Mouse (Mus musculus): ENCODE measurements at regions not wholly inside any gene's neighbourhood (a gene's known extent, or its start where the extent isn't known, plus 50 kb on each side); places are given as distances from the start of the nearest gene placed in this dataset.

DNA sequence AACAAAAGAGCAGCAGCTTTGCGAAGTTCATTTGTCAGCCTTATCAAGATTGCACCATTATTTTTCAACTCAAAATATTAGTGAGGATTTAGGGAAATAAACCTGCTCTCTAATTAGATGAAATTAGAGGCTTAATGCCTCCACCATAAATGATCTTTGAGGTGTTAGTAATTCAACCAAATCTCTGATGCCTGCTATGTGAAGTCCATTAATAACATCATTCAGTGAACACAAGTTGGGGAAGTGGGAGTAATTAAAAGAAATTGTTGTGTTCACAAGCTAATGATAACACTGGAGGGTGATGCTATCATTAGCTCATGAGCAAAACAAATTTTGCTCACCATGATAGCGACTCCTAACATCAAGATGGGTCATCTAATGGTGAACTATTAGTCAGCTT is 246.0 kb downstream of the Ttc6 start:
- no peak for DNase-seq (ENCODE audit: low read depth, low spot score)

DNA sequence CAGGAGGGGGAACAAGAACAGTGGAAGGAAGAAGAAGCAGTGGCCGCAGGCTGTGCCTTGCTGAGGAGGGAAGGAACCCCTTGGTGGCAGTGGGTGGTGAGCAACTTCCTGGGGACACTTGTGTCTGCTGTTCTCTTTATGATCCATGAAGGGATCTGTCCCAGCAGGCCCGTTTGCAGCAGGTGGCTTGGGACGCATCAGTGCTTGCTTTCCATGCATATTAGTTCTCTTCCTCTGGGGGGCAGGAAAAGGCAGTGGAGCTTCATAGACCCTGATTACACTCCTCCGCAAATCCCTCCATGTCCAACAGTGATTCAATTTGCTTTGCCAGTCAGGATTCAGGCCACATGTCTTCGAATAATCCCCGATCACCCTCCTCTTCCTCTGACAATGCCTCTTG is 259.9 kb downstream of the Ttc6 start:
- no peak for DNase-seq (ENCODE audit: low read depth, low spot score)

DNA sequence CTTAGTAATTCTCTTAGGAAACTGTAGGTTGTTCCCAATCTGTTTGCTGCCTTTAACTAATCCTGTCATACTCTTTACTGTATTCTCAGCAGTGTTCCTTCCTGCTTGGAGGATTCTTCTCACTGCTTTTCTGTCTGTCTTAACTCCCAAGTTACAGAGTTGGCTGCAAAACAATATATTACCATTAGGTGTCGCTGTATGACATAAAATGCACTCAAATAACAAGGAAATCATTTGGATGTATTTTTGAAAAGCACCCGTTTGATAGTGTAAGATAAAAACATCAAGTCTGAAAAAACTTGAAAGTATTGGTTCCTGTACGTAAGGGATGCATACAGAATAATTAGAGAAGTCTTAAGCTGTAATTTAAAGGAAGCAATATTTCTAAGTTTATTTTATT is 261.8 kb downstream of the Ttc6 start:
- DNase-seq (ENCODE audit: low read depth, low spot score), result peak; percentile 75

DNA sequence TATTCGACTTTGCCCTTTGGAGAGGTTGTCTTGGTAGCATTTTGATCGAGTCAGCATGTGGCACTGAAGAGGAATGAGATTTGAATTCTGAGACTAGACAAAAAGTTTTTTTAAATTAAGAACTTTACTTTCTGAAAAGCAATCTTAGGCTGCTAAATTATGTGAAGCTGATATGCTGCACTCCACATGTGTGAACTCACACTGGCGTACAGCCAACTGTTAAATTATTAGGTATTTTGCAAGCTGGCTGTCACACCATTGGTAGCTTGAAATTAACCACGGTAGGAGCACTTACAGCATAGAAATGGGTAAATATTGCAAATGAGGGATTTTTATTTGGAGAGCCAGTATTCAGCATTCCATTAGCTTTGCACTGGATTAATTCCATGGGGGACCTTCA is 278.9 kb downstream of the Ttc6 start:
- DNase-seq (ENCODE audit: low read depth, low spot score), result no peak

DNA sequence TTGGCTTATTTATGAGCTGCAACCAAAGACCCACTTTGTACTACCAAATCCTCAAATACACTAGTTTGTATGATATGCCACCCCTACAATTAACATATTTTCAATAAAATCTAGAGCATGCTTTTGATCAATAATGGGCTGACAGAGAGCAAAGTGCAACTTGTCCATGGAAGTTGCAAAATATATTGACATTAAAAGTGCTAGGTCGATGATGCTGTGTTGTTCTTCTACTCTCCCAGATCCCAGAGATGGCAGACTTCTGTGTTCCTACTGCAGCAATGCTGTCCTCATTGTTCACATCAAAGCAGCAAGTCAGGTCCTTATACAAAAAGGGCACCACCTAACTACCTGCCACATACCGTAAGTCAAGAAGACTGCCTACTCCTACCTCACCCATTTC is 307.1 kb downstream of the Ttc6 start:
- no peak for DNase-seq (ENCODE audit: low read depth, low spot score)

DNA sequence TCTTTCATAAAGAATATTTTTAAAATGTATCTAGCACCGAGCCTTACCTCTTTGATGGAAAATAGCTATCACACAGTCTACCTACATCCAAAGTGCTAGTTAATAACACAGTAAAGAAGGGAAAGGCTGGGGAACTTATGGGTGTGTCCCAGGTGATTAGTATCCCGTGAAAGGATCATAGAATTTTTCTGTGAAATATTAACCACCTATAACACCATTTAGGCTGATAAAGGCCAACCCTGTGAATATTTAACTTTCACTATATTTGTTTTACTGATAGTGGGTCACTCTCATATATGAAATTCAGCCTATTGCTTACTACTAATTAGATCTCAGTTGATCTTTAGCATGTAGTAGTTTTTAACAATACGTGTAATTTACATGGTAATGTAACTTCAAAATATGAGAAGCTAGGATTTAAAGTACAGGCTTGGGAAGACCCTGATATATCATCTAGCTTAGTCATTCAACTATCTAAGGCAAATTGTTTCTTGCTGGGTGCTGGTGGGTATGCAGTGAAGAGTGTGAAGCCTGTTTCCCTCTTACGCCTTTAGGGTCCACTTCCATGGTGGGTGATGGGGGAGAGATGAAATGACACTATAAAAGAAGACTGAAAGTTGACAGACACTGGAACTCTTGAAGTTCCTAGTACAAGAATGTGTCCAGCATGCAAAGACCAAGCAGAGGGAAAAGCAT is 320.6 kb upstream of the Sstr1 start:
- no peak for DNase-seq (ENCODE audit: low read depth, low spot score)

DNA sequence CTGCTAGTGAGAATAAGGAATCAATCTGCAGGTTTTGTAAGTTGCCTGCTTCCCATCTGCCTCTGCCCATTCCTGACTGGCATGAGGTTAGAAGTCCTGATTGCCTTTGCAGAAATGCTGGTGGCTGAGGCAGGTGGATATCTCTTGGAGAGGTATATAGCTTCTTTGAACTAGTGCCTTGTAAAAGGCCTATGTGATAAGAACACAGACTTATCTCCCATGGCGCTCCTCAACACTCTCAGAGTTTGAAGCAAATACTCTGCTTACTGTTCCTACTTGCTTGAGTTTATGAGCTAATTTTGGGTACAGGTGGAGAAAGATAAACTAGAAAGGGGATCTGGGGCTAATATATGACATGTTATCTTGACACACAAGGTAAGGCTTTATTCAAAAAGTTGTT is 320.0 kb upstream of the Sstr1 start:
- no peak for DNase-seq (ENCODE audit: low read depth, low spot score)

DNA sequence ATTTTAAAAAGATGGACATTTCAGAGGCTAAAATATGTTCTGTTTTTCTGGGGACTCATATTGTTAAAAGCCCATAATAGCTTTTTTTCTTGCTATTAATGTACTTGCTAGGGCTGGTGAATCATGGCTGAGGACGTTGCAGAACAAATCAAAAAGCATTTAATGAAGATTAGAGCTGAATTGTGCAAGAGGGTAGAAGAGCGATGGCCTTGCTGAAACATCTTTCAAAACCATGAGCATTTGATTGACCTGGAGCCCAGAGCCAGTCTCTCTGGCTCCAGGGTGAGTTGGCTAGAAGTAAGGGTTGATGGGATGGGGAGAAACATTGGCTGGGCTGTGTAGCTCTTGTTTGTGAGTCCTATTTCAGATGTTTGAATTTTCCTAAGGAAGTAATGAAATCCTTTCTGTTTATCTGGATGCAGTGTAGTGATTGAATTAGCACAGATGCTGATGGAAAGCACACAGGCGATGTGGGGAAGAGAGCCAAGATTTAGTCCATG is 313.8 kb upstream of the Sstr1 start:
- no peak for DNase-seq (ENCODE audit: low read depth, low spot score)

DNA sequence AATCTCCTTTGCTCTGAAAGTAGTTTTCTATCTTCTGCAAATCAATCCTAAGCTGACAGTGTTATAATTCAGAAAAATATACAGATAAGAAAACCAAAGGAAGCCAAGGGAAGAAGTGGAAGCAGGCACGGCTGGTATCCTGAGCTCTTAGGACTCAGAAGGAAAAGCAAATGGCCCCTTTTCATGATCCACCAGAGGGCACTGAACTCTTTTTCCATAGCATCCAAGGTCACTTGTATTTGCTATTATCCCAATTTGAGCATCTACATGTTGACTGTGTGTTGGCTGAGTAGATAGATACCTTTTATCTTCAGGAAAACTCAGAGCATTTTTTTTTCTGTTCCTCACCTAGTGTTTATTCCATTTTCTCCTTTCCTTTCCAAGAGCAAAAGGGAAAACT is 306.9 kb upstream of the Sstr1 start:
- no peak for DNase-seq (ENCODE audit: low read depth, low spot score)

DNA sequence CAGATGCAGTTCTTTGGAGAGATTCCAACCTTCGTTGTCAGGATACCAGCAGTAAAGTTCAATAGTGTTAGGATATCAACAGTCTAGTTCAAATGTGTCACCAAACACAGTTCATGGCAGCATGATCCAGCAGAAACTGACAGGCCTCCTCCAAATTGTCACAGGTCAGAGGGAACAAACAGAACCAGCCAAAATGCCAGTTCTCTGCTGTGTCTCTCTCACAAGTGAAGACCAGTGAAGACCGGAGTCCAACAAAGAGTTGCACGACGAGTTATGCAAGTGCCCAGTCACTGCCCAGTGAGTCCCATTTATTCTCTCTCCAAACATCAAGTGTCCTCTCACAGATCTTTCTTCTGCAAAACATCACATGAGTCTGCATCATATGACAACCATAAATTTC is 293.4 kb upstream of the Sstr1 start:
- no peak for DNase-seq (ENCODE audit: low read depth, low spot score)

DNA sequence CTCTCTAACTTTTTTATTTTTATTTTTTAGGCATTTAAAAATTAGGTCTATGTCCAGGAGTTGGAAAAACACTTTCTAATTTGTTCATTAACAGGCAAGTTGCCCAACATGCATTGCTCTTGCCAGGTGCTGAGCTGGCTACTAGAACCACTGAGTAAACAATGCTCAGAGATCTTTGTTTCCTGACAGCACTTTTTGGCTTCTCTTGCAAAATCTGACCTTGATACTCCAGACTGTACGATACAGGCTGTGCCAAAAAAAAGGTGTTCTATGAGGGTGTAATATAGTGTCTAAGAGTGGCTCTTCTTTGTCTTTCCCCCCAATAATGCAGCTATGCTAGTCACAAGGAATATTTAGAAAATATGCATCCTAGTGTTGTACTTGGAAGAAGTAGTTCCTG is 289.5 kb upstream of the Sstr1 start:
- DNase-seq (ENCODE audit: low read depth, low spot score), result no peak

DNA sequence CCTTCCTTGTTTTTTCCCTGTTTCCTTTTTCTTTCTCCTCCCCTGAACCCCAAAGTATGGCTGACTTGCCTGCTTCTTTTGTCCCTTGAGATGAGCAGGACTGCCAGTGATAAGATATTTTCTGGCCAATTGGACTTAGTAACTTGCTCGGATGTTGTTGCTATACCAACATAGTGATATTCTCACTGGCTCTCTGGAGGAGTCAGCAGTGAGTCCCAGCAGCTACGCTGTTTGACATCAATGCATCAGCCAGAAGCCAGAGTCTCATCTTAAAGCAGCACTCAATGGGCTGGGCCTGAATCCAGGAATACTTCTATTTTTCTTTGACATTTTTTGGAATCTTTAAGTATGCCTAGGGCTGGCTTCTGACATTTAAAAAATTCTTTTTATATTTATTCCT is 287.1 kb upstream of the Sstr1 start:
- DNase-seq (ENCODE audit: low read depth, low spot score), result no peak

DNA sequence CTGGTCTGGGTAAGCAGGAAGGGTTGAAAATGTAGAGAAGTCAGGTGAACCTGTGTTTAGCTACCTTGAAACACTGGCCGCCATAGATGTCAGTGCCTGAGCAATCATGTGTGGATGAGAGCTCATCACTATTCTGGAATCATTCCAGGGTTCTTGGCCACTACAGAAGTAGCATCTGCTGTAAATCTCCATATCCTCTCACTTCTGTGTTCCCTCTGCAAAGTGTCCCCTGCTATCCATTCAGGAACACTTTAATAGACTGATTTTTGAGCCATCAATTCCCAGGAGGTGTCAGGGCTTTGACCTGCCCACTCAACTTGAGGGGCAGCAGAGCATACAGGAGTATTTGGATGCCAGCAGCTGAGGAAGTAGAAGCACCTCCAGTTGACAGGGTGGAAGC is 284.7 kb upstream of the Sstr1 start:
- no peak for DNase-seq (ENCODE audit: low read depth, low spot score)

DNA sequence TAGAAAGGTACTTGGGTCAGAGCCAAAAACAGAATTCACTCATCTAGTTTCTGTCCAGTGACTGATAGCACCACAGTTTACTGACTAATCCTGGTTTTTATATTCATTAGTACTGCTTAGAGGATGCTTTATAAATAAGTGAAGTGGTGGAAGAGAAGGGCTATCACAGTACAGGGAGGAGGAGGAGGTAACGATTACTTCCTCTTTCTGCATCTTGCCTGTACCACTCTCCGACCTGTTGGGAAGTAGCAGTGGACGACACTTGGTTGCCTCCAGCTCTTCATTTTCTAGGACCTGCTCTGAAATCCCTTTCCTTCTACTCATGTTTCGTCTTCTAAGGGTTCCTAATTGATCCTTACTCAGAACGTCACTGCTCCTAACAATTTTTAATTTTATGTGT is 283.5 kb upstream of the Sstr1 start:
- DNase-seq (ENCODE audit: low read depth, low spot score), result no peak

DNA sequence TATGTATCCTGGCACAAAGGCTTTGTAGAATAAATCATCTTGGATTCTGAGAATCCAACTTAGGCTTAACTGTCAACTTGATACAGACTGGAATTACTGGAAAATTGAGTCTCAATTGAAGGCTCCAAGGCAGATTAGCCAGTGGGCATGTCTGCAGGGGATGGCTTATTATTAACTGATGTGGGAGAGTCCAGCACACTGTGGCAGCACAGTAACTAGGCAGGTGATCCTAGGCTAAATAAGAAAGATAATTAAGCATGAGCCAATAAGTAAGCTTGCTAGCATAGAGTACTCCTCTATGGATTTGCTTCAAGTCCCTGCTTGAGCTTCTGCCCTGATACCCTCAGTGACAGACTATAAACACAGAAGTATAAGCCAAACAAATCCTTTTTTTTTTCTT is 279.7 kb upstream of the Sstr1 start:
- DNase-seq (ENCODE audit: low read depth, low spot score), result no peak

DNA sequence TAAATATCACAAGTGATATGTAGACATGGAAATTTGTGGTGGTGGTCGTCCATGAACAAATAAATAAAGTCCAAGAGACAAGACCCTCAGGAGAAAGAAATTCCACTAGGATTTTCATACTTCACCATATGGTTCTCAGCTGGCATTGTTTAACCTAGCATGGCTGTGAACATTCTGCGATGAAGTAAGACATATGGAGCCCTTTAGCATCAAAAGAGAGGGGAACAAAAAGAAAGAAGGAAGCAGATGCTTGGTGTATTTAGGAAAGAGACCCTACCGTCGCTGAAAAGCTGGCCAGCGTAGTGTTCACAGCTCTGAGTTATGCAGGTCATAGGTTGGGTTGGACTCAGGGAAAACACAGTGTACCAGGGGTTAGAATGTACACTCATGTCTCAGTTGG is 261.7 kb upstream of the Sstr1 start:
- no peak for DNase-seq (ENCODE audit: low read depth, low spot score)

DNA sequence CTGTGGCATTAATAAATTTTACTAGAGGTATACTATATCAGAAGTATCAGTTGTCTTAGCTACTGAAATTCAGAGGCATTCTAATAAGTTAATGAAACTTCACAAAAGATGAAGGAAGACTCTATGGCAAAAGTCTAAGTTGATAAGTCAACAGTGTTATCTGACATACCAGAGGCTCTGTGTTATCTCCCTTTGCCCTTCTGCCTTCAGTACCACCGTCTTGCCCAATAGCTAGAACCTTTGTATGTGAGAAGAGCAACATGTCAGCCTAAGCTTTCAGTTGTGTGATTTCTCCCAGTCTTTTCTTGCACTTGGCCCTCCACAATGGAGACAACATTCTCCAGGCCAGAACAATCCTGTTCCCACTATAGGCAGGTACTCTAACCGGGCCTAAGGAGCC is 253.0 kb upstream of the Sstr1 start:
- DNase-seq (ENCODE audit: low read depth, low spot score), result no peak

DNA sequence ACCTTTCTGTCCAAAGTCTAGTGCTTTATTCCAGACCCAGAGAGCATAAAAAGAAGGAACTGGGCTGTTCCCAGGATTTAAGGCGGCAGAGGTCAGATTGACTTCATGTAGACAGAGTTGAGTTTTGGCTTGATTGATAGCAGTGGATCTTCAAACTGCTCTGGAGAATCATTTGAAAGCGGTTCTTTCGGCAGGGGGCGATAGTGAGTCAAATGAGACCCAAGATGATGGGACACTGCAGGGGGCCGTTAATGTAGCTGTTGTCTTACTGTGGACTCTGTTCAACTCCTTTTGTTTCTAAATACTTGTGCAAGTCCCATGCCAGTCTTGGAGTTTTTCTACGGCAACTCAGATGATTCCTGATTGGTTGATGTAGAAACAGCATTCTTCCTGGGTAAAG is 251.4 kb upstream of the Sstr1 start:
- no peak for DNase-seq (ENCODE audit: low read depth, low spot score)

DNA sequence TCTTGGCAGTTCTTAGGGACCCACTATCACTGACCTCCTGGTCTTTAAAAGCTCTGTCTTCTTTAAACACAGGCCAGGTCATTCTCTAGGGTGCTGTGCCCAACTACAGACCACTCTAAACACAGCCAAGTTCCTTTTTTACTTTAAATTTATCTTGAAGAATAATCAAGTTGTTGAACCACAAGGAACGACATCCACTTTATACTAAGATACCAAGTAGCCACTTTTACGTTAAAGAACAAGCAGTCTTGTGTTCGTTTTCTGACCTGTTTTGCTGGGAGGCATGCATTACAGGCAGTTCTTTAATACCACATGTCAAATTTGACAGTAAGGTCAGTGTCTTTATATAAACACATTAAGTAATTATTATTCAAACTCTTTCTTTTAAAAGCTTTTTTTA is 242.4 kb upstream of the Sstr1 start:
- no peak for DNase-seq (ENCODE audit: low read depth, low spot score)

DNA sequence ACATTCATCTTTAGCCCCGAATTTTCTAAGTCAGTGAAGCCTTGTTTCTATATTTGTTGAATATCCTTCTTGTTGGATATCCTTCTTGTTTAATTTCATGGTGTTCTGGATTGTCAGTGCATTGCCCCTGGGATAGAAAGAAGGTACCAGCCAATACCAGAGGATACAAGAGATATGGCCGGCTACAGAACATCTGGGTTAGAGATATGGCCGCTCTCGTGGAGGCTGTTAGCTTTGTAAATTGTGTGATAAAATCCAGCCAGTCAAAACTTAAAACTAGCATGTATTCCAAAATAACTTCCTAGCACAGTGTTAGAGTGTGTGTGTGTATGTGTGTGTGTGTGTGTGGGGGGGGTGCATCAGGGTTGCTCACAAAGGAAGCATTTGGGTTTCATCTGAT is 241.4 kb upstream of the Sstr1 start:
- DNase-seq (ENCODE audit: low read depth, low spot score), result no peak

DNA sequence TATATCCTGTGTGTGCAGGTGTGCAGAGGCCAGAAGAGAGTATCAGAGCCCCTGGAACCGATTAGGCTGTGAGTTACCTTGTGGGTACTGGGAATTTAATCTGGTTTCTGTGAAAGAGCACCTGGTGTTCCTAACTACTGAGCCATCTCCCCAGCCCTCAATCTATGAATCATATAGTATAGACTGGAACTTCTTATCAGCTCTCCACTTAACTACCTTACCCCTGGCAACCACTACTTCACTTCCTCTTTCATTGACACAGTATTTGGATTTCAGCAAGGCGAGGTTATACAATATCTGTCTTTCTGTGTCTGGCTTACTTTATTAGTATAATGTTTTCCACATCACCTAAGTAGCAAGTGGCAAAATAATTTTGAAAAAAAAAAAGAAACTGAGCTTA is 239.1 kb upstream of the Sstr1 start:
- DNase-seq (ENCODE audit: low read depth, low spot score), result no peak

All from telencephalon, adult 2 months (tissue).